Mouse (Mus musculus): ENCODE data around the gene Ccl3. TPM values are rescaled to one million over a fixed set of nuclear protein-coding genes. Genes with fewer than 3 reads are reported as not detected.

Gene Ccl3
- polyA plus RNA-seq, 1 experiment from 2014 or later, result 1.6 TPM

- H3K27me3 ChIP-seq (ENCODE audit: control insufficient read depth, insufficient read depth, low read length), result no peaks in the 10 kb centered on the region
- no peaks in the 10 kb centered on the region for H3K36me3 ChIP-seq (replicated peaks; ENCODE audit: control insufficient read depth, insufficient read depth, low read depth, low read length)
- H3K9me3 ChIP-seq (replicated peaks; ENCODE audit: control insufficient read depth, low read length), result no peaks in the 10 kb centered on the region
- no peak overlapping the region for H3K9ac ChIP-seq (replicated peaks; ENCODE audit: low read length)
- H3K4me1 ChIP-seq (ENCODE audit: control insufficient read depth, insufficient read depth, low read length), result no peaks in the 10 kb centered on the region
- WGBS, result 87% methylated on average over 2 of the region's 2 CpGs
- no peak overlapping the region for H3K4me3 ChIP-seq (ENCODE audit: low read depth, low read length)
- ATAC-seq (replicated peaks; ENCODE audit: insufficient number of reproducible peaks, low FRiP score, low TSS enrichment, low read depth) (no peak), DNase-seq (ENCODE audit: low spot score) (no peak)
- H3K4me2 ChIP-seq (ENCODE audit: low read depth, low read length), result no peak overlapping the region
- no peak overlapping the region for H3K27ac ChIP-seq (replicated peaks; ENCODE audit: low read depth, low read length)
These were observed 48.6 kb downstream of the Ccl3 start for GRCm38 (mm10) chr11:83600576-83600975.

DNA sequence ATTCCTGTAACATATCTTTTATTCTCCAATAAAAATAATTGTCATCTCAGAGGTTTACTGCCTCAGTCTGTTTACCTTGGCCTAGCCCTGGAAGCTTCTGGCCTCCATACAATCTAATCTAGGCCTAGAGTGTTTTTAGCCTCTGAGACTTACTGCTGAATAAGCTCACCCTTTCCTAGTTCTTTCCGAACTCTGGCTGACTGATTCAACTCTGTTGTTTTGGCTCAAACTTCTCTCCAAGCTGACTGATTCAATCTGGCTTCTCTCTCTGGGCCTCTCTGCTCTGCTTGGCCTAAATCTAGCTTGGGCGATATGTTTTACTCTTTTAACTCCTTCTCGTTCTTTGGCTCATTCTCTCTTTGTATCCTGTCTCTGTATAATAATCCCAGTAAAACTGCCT lies 50.2 kb downstream of the Ccl3 start:
- H3K27ac ChIP-seq (replicated peaks; ENCODE audit: low read depth, low read length), result no peak overlapping the region
- H3K27me3 ChIP-seq (ENCODE audit: control insufficient read depth, insufficient read depth, low read length), result no peaks in the 10 kb centered on the region
- DNase-seq (ENCODE audit: low spot score) (no peak), ATAC-seq (replicated peaks; ENCODE audit: insufficient number of reproducible peaks, low FRiP score, low TSS enrichment, low read depth) (no peak)
- no peak overlapping the region for H3K9ac ChIP-seq (replicated peaks; ENCODE audit: low read length)
- no peaks in the 10 kb centered on the region for H3K4me1 ChIP-seq (ENCODE audit: control insufficient read depth, insufficient read depth, low read length)
- 89% methylated on average over 3 of the region's 3 CpGs for WGBS
- H3K36me3 ChIP-seq (replicated peaks; ENCODE audit: control insufficient read depth, insufficient read depth, low read depth, low read length), result no peaks in the 10 kb centered on the region
- no peak overlapping the region for H3K4me2 ChIP-seq (ENCODE audit: low read depth, low read length)
- no peaks in the 10 kb centered on the region for H3K9me3 ChIP-seq (replicated peaks; ENCODE audit: control insufficient read depth, low read length)
- H3K4me3 ChIP-seq (ENCODE audit: low read depth, low read length), result no peak overlapping the region

- Histone ChIP-seq H3K4me3 (ENCODE audit: low read depth, low read length) (no peak overlapping the region), H3K36me3 (replicated peaks; ENCODE audit: control insufficient read depth, insufficient read depth, low read depth, low read length) (no peaks in the 10 kb centered on the region), H3K4me2 (ENCODE audit: low read depth, low read length) (no peak overlapping the region), H3K27ac (replicated peaks; ENCODE audit: low read depth, low read length) (no peak overlapping the region), H3K27me3 (ENCODE audit: control insufficient read depth, insufficient read depth, low read length) (no peaks in the 10 kb centered on the region), H3K4me1 (ENCODE audit: control insufficient read depth, insufficient read depth, low read length) (no peaks in the 10 kb centered on the region), H3K9ac (replicated peaks; ENCODE audit: low read length) (no peak overlapping the region), H3K9me3 (replicated peaks; ENCODE audit: control insufficient read depth, low read length) (no peaks in the 10 kb centered on the region)
- WGBS, result 78% methylated on average over 3 of the region's 3 CpGs
- peak; percentile 4 for DNase-seq (ENCODE audit: low spot score)
- ATAC-seq (replicated peaks; ENCODE audit: insufficient number of reproducible peaks, low FRiP score, low TSS enrichment, low read depth), result no peak
These were observed 50.8 kb downstream of the Ccl3 start for GRCm38 (mm10) chr11:83598207-83598837.

Other genes with a start within 250 kb of the Ccl3 start
- 2.1 and 2.4 TPM in 2 replicates for gene Rasl10b, start 240.2 kb downstream of the Ccl3 start, polyA plus RNA-seq (2014; fragmentation: Nextera tagmentation; extraction: Ambion mirVana)
- not detected in 2 replicates for gene Gas2l2, start 219.9 kb downstream of the Ccl3 start, polyA plus RNA-seq (2014; fragmentation: Nextera tagmentation; extraction: Ambion mirVana)
- 0.38 and 0.54 TPM in 2 replicates for gene 1700020L24Rik, start 211.7 kb downstream of the Ccl3 start, polyA plus RNA-seq (2014; fragmentation: Nextera tagmentation; extraction: Ambion mirVana)
- 3.2 and 3.8 TPM in 2 replicates for gene Mmp28, start 186.3 kb downstream of the Ccl3 start, polyA plus RNA-seq (2014; fragmentation: Nextera tagmentation; extraction: Ambion mirVana)
- 7.5 and 8.9 TPM in 2 replicates for gene Taf15, start 176.3 kb downstream of the Ccl3 start, polyA plus RNA-seq (2014; fragmentation: Nextera tagmentation; extraction: Ambion mirVana)
- gene Heatr9, start 127.2 kb downstream of the Ccl3 start, polyA plus RNA-seq (2014; fragmentation: Nextera tagmentation; extraction: Ambion mirVana), result not detected in 2 replicates
- gene Ccl5, start 118.8 kb downstream of the Ccl3 start, polyA plus RNA-seq (2014; fragmentation: Nextera tagmentation; extraction: Ambion mirVana), result not detected in 2 replicates
- 1.2 and 3.1 TPM in 2 replicates for gene Ccl9, start 70.7 kb downstream of the Ccl3 start, polyA plus RNA-seq (2014; fragmentation: Nextera tagmentation; extraction: Ambion mirVana)
- 1.2 and 3.1 TPM in 2 replicates for gene Ccl6, start 56.3 kb downstream of the Ccl3 start, polyA plus RNA-seq (2014; fragmentation: Nextera tagmentation; extraction: Ambion mirVana)
- gene Rpl9-ps1, start 3.7 kb downstream of the Ccl3 start, polyA plus RNA-seq (2014; fragmentation: Nextera tagmentation; extraction: Ambion mirVana), result not detected in 2 replicates
- 0.92 TPM in 1 of 2 replicates, not detected in the other for gene Ccl4, start 13.2 kb upstream of the Ccl3 start, polyA plus RNA-seq (2014; fragmentation: Nextera tagmentation; extraction: Ambion mirVana)
- gene Wfdc17, start 54.6 kb upstream of the Ccl3 start, polyA plus RNA-seq (2014; fragmentation: Nextera tagmentation; extraction: Ambion mirVana), result 0.59 TPM in 1 of 2 replicates, not detected in the other
- gene Wfdc18, start 59.7 kb upstream of the Ccl3 start, polyA plus RNA-seq (2014; fragmentation: Nextera tagmentation; extraction: Ambion mirVana), result not detected in 2 replicates
- gene Wfdc21, start 97.6 kb upstream of the Ccl3 start, polyA plus RNA-seq (2014; fragmentation: Nextera tagmentation; extraction: Ambion mirVana), result 0.57 TPM in 1 of 2 replicates, not detected in the other
- gene Heatr6, start 104.3 kb upstream of the Ccl3 start, polyA plus RNA-seq (2014; fragmentation: Nextera tagmentation; extraction: Ambion mirVana), result 21.6 and 22.3 TPM in 2 replicates
- gene Hnf1b, start 200.7 kb upstream of the Ccl3 start, polyA plus RNA-seq (2014; fragmentation: Nextera tagmentation; extraction: Ambion mirVana), result not detected in 2 replicates

Measured in embryonic facial prominence, embryonic 11.5 days (tissue).